Comparison of ENCODE assay signal across 8 mouse cellular contexts in genomic region chr1:133073327-133073856, GRCm38 (mm10). TPM values are rescaled to one million over a fixed set of nuclear protein-coding genes. Genes with fewer than 3 reads are reported as not detected.
DNase-seq lines count a peak whose midpoint lies in the region; ATAC-seq and TF ChIP-seq lines count a peak whose summit lies in the region.

No protein-coding gene starts in this region.

- no peaks in the 10 kb centered on the region for H3K9me3 ChIP-seq in heart, embryonic 14.5 days (ENCODE audit: control insufficient read depth, low read length)
- H3K9me3 ChIP-seq in limb, embryonic 12.5 days = no peaks in the 10 kb centered on the region

- peaks cover 60% of the 10 kb centered on the region for H3K36me3 ChIP-seq in heart, embryonic 14.5 days (ENCODE audit: control insufficient read depth, insufficient read depth, low read length)
- H3K36me3 ChIP-seq in limb, embryonic 12.5 days = peaks cover 11% of the 10 kb centered on the region; the same call in 1 of the 2 replicates
- peaks cover 23% of the 10 kb centered on the region for H3K36me3 ChIP-seq in splenic B cell, adult 2 months (ENCODE audit: control insufficient read depth, insufficient read depth, low read length, poor library complexity, severe bottlenecking)

- 43% methylated on average over 9 of the region's 9 CpGs for WGBS in heart, embryonic 14.5 days
- WGBS in limb, embryonic 12.5 days = 35% methylated on average over 8 of the region's 9 CpGs

- intact Hi-C loops in gastrocnemius, adult 2 months (cut with DNase I) = no loop called here
- intact Hi-C loops in left cerebral cortex, postnatal 10 days (cut with DNase I) = no loop called here

- peaks cover 62 to 79% of the 10 kb centered on the region in 2 experiments for H3K4me1 ChIP-seq in heart, embryonic 14.5 days (ENCODE audit: control insufficient read depth in 2 of 2, insufficient read depth in 2 of 2, low read length in 2 of 2)
- H3K4me1 ChIP-seq in limb, embryonic 12.5 days (replicated peaks) = peaks cover 56% of the 10 kb centered on the region

- no peak for DNase-seq in gastrocnemius, adult 2 months
- DNase-seq in gastrocnemius, postnatal 25 days = no peak
- peak; percentile 47 for DNase-seq in splenic B cell, adult 2 months (ENCODE audit: low read depth, low spot score)
- DNase-seq in left cerebral cortex, postnatal 10 days (ENCODE audit: extremely low spot score in 1 of 2, low spot score in 2 of 2) = no peak
- no peak for DNase-seq in testis, postnatal 14 days (ENCODE audit: low spot score)

- 0 out of 2 replicates have a peak overlapping the region, but pooled peaks have one; percentile 34 for H3K9ac ChIP-seq in heart, embryonic 14.5 days (ENCODE audit: low read length)
- H3K9ac ChIP-seq in limb, embryonic 12.5 days (replicated peaks) = no peak overlapping the region

- no peaks in the 10 kb centered on the region for H3K27me3 ChIP-seq in heart, embryonic 14.5 days (ENCODE audit: control insufficient read depth, insufficient read depth, low read length)
- H3K27me3 ChIP-seq in limb, embryonic 12.5 days = no peaks in the 10 kb centered on the region
- no peaks in the 10 kb centered on the region for H3K27me3 ChIP-seq in splenic B cell, adult 2 months (ENCODE audit: control insufficient read depth, insufficient read depth, low read length, poor library complexity, severe bottlenecking)

- H3K4me3 ChIP-seq in gastrocnemius, adult 2 months = no peak overlapping the region
- H3K4me3 ChIP-seq in heart, embryonic 14.5 days (ENCODE audit: control insufficient read depth in 1 of 2, insufficient read depth in 1 of 2, low read depth in 1 of 2, low read length in 2 of 2) = no peak overlapping the region
- H3K4me3 ChIP-seq in limb, embryonic 12.5 days (replicated peaks) = no peak overlapping the region

- ATAC-seq in heart, embryonic 14.5 days (ENCODE audit: insufficient number of reproducible peaks, insufficient read depth, low FRiP score, low read depth) = peak; percentile 76
- ATAC-seq in limb, embryonic 12.5 days (ENCODE audit: insufficient number of reproducible peaks, insufficient read depth, low FRiP score, low TSS enrichment, low read depth) = no peak
- ATAC-seq in monocyte, adult 5-6 weeks (replicated peaks; ENCODE audit: insufficient number of reproducible peaks, low FRiP score, low TSS enrichment, poor library complexity, severe bottlenecking) = no peak

- no peak for TF ChIP-seq CTCF in gastrocnemius, adult 2 months (IDR thresholded peaks at IDR 0.05)

- no peak overlapping the region for H3K4me2 ChIP-seq in heart, embryonic 14.5 days (ENCODE audit: low read length)
- no peak overlapping the region for H3K4me2 ChIP-seq in limb, embryonic 12.5 days

- H3K27ac ChIP-seq in gastrocnemius, adult 2 months = peak overlapping the region; percentile 83
- H3K27ac ChIP-seq in heart, embryonic 14.5 days (replicated peaks in 1 of 2; ENCODE audit: control insufficient read depth in 1 of 2, insufficient read depth in 1 of 2, low read depth in 2 of 2, low read length in 2 of 2) = peak overlapping the region; percentile 76 to 97
- H3K27ac ChIP-seq in limb, embryonic 12.5 days = 0 out of 2 replicates have a peak overlapping the region, but pooled peaks have one; percentile 35

RNA-seq across cellular contexts. Expression of gene Pik3c2b, which starts 27.9 kb away (rescaled TPM):
- 10 to 100 TPM in 1 of 2 experiments, 1 to 10 TPM in 1; 9.8 to 11.0 TPM for total RNA-seq in gastrocnemius, adult 2 months (2021)
- 10 to 100 TPM; 10.8 to 12.0 TPM for total RNA-seq in gastrocnemius, postnatal 25 days (2021)
- 11.4 and 12.8 TPM in 2 replicates for polyA plus RNA-seq in heart, embryonic 14.5 days (2014; fragmentation: Nextera tagmentation; extraction: Ambion mirVana)
- polyA plus RNA-seq in limb, embryonic 12.5 days (2016; fragmentation: Nextera tagmentation; extraction: Ambion mirVana) = 6.6 and 7.6 TPM in 2 replicates
- 1.4 to 5.4 TPM (median 1.9 TPM) in 3 replicates for total RNA-seq in monocyte, adult 5-6 weeks (2017)
- total RNA-seq in left cerebral cortex, postnatal 10 days (2021) = 10 to 100 TPM; 27.3 to 28.6 TPM

RNA-seq across cellular contexts. Expression of gene Mdm4, which starts 43.0 kb away (rescaled TPM):
- 10 to 100 TPM; 26.3 to 32.4 TPM for total RNA-seq in gastrocnemius, adult 2 months (2021)
- total RNA-seq in gastrocnemius, postnatal 25 days (2021) = 10 to 100 TPM; 26.6 to 29.2 TPM
- 34.7 and 38.2 TPM in 2 replicates for polyA plus RNA-seq in heart, embryonic 14.5 days (2014; fragmentation: Nextera tagmentation; extraction: Ambion mirVana)
- 45.9 and 46.7 TPM in 2 replicates for polyA plus RNA-seq in limb, embryonic 12.5 days (2016; fragmentation: Nextera tagmentation; extraction: Ambion mirVana)
- total RNA-seq in monocyte, adult 5-6 weeks (2017) = 113 to 271 TPM (median 138 TPM) in 3 replicates
- 10 to 100 TPM; 78.7 to 82.2 TPM for total RNA-seq in left cerebral cortex, postnatal 10 days (2021)

RNA-seq across cellular contexts. Expression of gene Ppp1r15b, which starts 57.6 kb away (rescaled TPM):
- total RNA-seq in gastrocnemius, adult 2 months (2021) = 10 to 100 TPM; 16.4 to 18.6 TPM
- 10 to 100 TPM; 14.5 to 17.3 TPM for total RNA-seq in gastrocnemius, postnatal 25 days (2021)
- 24.5 and 24.6 TPM in 2 replicates for polyA plus RNA-seq in heart, embryonic 14.5 days (2014; fragmentation: Nextera tagmentation; extraction: Ambion mirVana)
- 41.9 and 46.9 TPM in 2 replicates for polyA plus RNA-seq in limb, embryonic 12.5 days (2016; fragmentation: Nextera tagmentation; extraction: Ambion mirVana)
- 173 to 191 TPM (median 177 TPM) in 3 replicates for total RNA-seq in monocyte, adult 5-6 weeks (2017)
- 10 to 100 TPM; 43.6 to 44.1 TPM for total RNA-seq in left cerebral cortex, postnatal 10 days (2021)

Comparison
In these comparisons a context has a peak if more than half of its experiments do, and no peak if none do; other contexts are left out.
1. H3K27ac ChIP-seq: peak in every context shown above with its lines; median percentile 86 in heart, embryonic 14.5 days; 83 in gastrocnemius, adult 2 months; 35 in limb, embryonic 12.5 days.